Mouse (Mus musculus): ENCODE measurements around the gene Cdc26. TPM values are rescaled to one million over a fixed set of nuclear protein-coding genes. Genes with fewer than 3 reads are reported as not detected.

Cdc26 gene
- polyA plus RNA-seq, 1 experiment from 2014 or later, result 231 TPM

- ATAC-seq (replicated peaks; ENCODE audit: insufficient number of reproducible peaks, low FRiP score, low TSS enrichment, low read depth), result no peak
- peaks cover 7% of the 10 kb centered on the region for H3K36me3 ChIP-seq (replicated peaks; ENCODE audit: control insufficient read depth, insufficient read depth, low read depth, low read length)
- 93% methylated on average over 1 of the region's 1 CpGs for WGBS
Observed at GRCm38 (mm10) chr4:62395806-62396205, 12.6 kb downstream of the Cdc26 start.

GRCm38 (mm10) chr4:62393459-62393858, 15.0 kb downstream of the Cdc26 start:
- H3K4me1 ChIP-seq (ENCODE audit: control insufficient read depth, insufficient read depth, low read length), result no peaks in the 10 kb centered on the region
- H3K27me3 ChIP-seq (ENCODE audit: control insufficient read depth, insufficient read depth, low read length), result no peaks in the 10 kb centered on the region
- peaks cover 4% of the 10 kb centered on the region for H3K36me3 ChIP-seq (replicated peaks; ENCODE audit: control insufficient read depth, insufficient read depth, low read depth, low read length)
- ATAC-seq (replicated peaks; ENCODE audit: insufficient number of reproducible peaks, low FRiP score, low TSS enrichment, low read depth), result no peak
- no peak overlapping the region for H3K4me2 ChIP-seq (ENCODE audit: low read depth, low read length)
- no peak overlapping the region for H3K9ac ChIP-seq (replicated peaks; ENCODE audit: low read length)
- no peaks in the 10 kb centered on the region for H3K9me3 ChIP-seq (replicated peaks; ENCODE audit: control insufficient read depth, low read length)
- H3K27ac ChIP-seq (replicated peaks; ENCODE audit: low read depth, low read length), result no peak overlapping the region
- DNase-seq (ENCODE audit: low spot score), result peak; percentile 11
- no peak overlapping the region for H3K4me3 ChIP-seq (ENCODE audit: low read depth, low read length)
- 67% methylated on average over 6 of the region's 6 CpGs for WGBS

More at GRCm38 (mm10) chr4:62395806-62396205, 12.6 kb downstream of the Cdc26 start:
- Histone ChIP-seq H3K4me1 (ENCODE audit: control insufficient read depth, insufficient read depth, low read length) (no peaks in the 10 kb centered on the region), H3K27me3 (ENCODE audit: control insufficient read depth, insufficient read depth, low read length) (no peaks in the 10 kb centered on the region), H3K9me3 (replicated peaks; ENCODE audit: control insufficient read depth, low read length) (no peaks in the 10 kb centered on the region), H3K27ac (replicated peaks; ENCODE audit: low read depth, low read length) (no peak overlapping the region), H3K4me3 (ENCODE audit: low read depth, low read length) (no peak overlapping the region), H3K9ac (replicated peaks; ENCODE audit: low read length) (no peak overlapping the region), H3K4me2 (ENCODE audit: low read depth, low read length) (no peak overlapping the region)
- DNase-seq (ENCODE audit: low spot score), result no peak

- Histone ChIP-seq H3K4me2 (ENCODE audit: low read depth, low read length) (no peak overlapping the region), H3K9ac (replicated peaks; ENCODE audit: low read length) (no peak overlapping the region), H3K27me3 (ENCODE audit: control insufficient read depth, insufficient read depth, low read length) (no peaks in the 10 kb centered on the region), H3K4me1 (ENCODE audit: control insufficient read depth, insufficient read depth, low read length) (no peaks in the 10 kb centered on the region), H3K4me3 (ENCODE audit: low read depth, low read length) (no peak overlapping the region), H3K36me3 (replicated peaks; ENCODE audit: control insufficient read depth, insufficient read depth, low read depth, low read length) (peaks cover 4% of the 10 kb centered on the region), H3K9me3 (replicated peaks; ENCODE audit: control insufficient read depth, low read length) (no peaks in the 10 kb centered on the region), H3K27ac (replicated peaks; ENCODE audit: low read depth, low read length) (no peak overlapping the region)
- WGBS, result 85% methylated on average over 7 of the region's 7 CpGs
- DNase-seq (ENCODE audit: low spot score), result no peak
- no peak for ATAC-seq (replicated peaks; ENCODE audit: insufficient number of reproducible peaks, low FRiP score, low TSS enrichment, low read depth)
Observed at GRCm38 (mm10) chr4:62391892-62392291, 16.6 kb downstream of the Cdc26 start.

GRCm38 (mm10) chr4:62389592-62390512, 18.6 kb downstream of the Cdc26 start:
- Histone ChIP-seq H3K9ac (replicated peaks; ENCODE audit: low read length) (no peak overlapping the region), H3K27me3 (ENCODE audit: control insufficient read depth, insufficient read depth, low read length) (no peaks in the 10 kb centered on the region), H3K4me3 (ENCODE audit: low read depth, low read length) (no peak overlapping the region), H3K36me3 (replicated peaks; ENCODE audit: control insufficient read depth, insufficient read depth, low read depth, low read length) (no peaks in the 10 kb centered on the region), H3K27ac (replicated peaks; ENCODE audit: low read depth, low read length) (no peak overlapping the region), H3K4me1 (ENCODE audit: control insufficient read depth, insufficient read depth, low read length) (no peaks in the 10 kb centered on the region), H3K4me2 (ENCODE audit: low read depth, low read length) (no peak overlapping the region), H3K9me3 (replicated peaks; ENCODE audit: control insufficient read depth, low read length) (no peaks in the 10 kb centered on the region)
- DNase-seq (ENCODE audit: low spot score) (no peak), ATAC-seq (replicated peaks; ENCODE audit: insufficient number of reproducible peaks, low FRiP score, low TSS enrichment, low read depth) (no peak)
- 89% methylated on average over 5 of the region's 5 CpGs for WGBS

GRCm38 (mm10) chr4:62385439-62385838, 23.0 kb downstream of the Cdc26 start:
- Histone ChIP-seq H3K4me1 (ENCODE audit: control insufficient read depth, insufficient read depth, low read length) (no peaks in the 10 kb centered on the region), H3K4me3 (ENCODE audit: low read depth, low read length) (no peak overlapping the region), H3K4me2 (ENCODE audit: low read depth, low read length) (no peak overlapping the region), H3K36me3 (replicated peaks; ENCODE audit: control insufficient read depth, insufficient read depth, low read depth, low read length) (no peaks in the 10 kb centered on the region), H3K27me3 (ENCODE audit: control insufficient read depth, insufficient read depth, low read length) (no peaks in the 10 kb centered on the region), H3K9me3 (replicated peaks; ENCODE audit: control insufficient read depth, low read length) (no peaks in the 10 kb centered on the region), H3K27ac (replicated peaks; ENCODE audit: low read depth, low read length) (no peak overlapping the region), H3K9ac (replicated peaks; ENCODE audit: low read length) (no peak overlapping the region)
- ATAC-seq (replicated peaks; ENCODE audit: insufficient number of reproducible peaks, low FRiP score, low TSS enrichment, low read depth) (no peak), DNase-seq (ENCODE audit: low spot score) (no peak)
- 94% methylated on average over 7 of the region's 7 CpGs for WGBS

- Histone ChIP-seq H3K4me1 (ENCODE audit: control insufficient read depth, insufficient read depth, low read length) (no peaks in the 10 kb centered on the region), H3K4me3 (ENCODE audit: low read depth, low read length) (no peak overlapping the region), H3K9ac (replicated peaks; ENCODE audit: low read length) (no peak overlapping the region), H3K27ac (replicated peaks; ENCODE audit: low read depth, low read length) (no peak overlapping the region), H3K9me3 (replicated peaks; ENCODE audit: control insufficient read depth, low read length) (no peaks in the 10 kb centered on the region), H3K27me3 (ENCODE audit: control insufficient read depth, insufficient read depth, low read length) (no peaks in the 10 kb centered on the region), H3K4me2 (ENCODE audit: low read depth, low read length) (no peak overlapping the region), H3K36me3 (replicated peaks; ENCODE audit: control insufficient read depth, insufficient read depth, low read depth, low read length) (no peaks in the 10 kb centered on the region)
- DNase-seq (ENCODE audit: low spot score) (no peak), ATAC-seq (replicated peaks; ENCODE audit: insufficient number of reproducible peaks, low FRiP score, low TSS enrichment, low read depth) (no peak)
- WGBS, result 88% methylated on average over 1 of the region's 1 CpGs
Observed at GRCm38 (mm10) chr4:62384159-62384558, 24.3 kb downstream of the Cdc26 start.

- Histone ChIP-seq H3K4me1 (ENCODE audit: control insufficient read depth, insufficient read depth, low read length) (no peaks in the 10 kb centered on the region), H3K9ac (replicated peaks; ENCODE audit: low read length) (no peak overlapping the region), H3K9me3 (replicated peaks; ENCODE audit: control insufficient read depth, low read length) (no peaks in the 10 kb centered on the region), H3K4me2 (ENCODE audit: low read depth, low read length) (no peak overlapping the region), H3K4me3 (ENCODE audit: low read depth, low read length) (no peak overlapping the region), H3K36me3 (replicated peaks; ENCODE audit: control insufficient read depth, insufficient read depth, low read depth, low read length) (no peaks in the 10 kb centered on the region), H3K27ac (replicated peaks; ENCODE audit: low read depth, low read length) (no peak overlapping the region), H3K27me3 (ENCODE audit: control insufficient read depth, insufficient read depth, low read length) (no peaks in the 10 kb centered on the region)
- WGBS, result 85% methylated on average over 7 of the region's 7 CpGs
- ATAC-seq (replicated peaks; ENCODE audit: insufficient number of reproducible peaks, low FRiP score, low TSS enrichment, low read depth) (no peak), DNase-seq (ENCODE audit: low spot score) (no peak)
Observed at GRCm38 (mm10) chr4:62383752-62384151, 24.7 kb downstream of the Cdc26 start.

GRCm38 (mm10) chr4:62383207-62383606, 25.2 kb downstream of the Cdc26 start:
- 93% methylated on average over 6 of the region's 6 CpGs for WGBS
- Histone ChIP-seq H3K4me1 (ENCODE audit: control insufficient read depth, insufficient read depth, low read length) (no peaks in the 10 kb centered on the region), H3K27ac (replicated peaks; ENCODE audit: low read depth, low read length) (no peak overlapping the region), H3K36me3 (replicated peaks; ENCODE audit: control insufficient read depth, insufficient read depth, low read depth, low read length) (no peaks in the 10 kb centered on the region), H3K9ac (replicated peaks; ENCODE audit: low read length) (no peak overlapping the region), H3K9me3 (replicated peaks; ENCODE audit: control insufficient read depth, low read length) (no peaks in the 10 kb centered on the region), H3K27me3 (ENCODE audit: control insufficient read depth, insufficient read depth, low read length) (no peaks in the 10 kb centered on the region), H3K4me3 (ENCODE audit: low read depth, low read length) (no peak overlapping the region), H3K4me2 (ENCODE audit: low read depth, low read length) (no peak overlapping the region)
- ATAC-seq (replicated peaks; ENCODE audit: insufficient number of reproducible peaks, low FRiP score, low TSS enrichment, low read depth), result no peak
- DNase-seq (ENCODE audit: low spot score), result no peak

All from embryonic facial prominence, embryonic 11.5 days (tissue).